ENCODE assay signal across 8 mouse cellular contexts in the genomic region with DNA sequence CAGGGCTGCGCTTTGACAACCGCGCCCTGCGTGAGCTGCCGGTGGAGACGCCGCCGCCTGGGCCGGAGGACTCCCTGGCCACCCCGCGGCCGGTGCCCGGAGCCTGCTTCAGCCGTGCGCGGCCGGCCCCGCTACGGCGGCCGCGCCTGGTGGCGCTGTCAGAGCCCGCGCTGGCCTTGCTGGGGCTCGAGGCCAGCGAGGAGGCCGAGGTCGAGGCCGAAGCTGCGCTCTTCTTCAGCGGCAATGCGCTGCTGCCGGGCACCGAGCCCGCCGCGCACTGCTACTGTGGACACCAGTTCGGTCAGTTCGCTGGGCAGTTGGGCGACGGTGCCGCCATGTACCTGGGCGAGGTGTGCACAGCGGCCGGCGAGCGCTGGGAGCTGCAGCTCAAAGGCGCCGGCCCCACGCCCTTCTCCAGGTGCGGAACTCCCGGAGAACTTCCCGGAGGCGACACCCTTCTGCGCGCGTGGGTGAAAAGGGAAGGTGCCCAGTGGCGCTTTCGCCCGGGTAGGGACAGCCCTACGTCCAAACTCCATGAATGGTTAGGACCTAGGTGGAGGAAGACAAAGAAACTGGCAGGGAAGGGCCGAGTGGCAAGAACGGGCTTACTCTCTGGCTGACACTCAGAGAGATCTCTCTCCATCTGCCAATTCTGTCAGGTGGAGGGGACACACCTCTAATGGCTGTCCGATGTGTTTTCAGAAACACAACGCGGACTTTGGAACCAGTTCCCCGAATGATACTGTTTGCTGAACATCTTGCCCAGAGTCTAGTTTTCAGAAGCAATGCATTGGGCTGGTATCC. TPM values are rescaled to one million over a fixed set of nuclear protein-coding genes. Genes with fewer than 3 reads are reported as not detected.
DNase-seq lines count a peak whose midpoint lies in the region; ATAC-seq lines count a peak whose summit lies in the region.

No protein-coding gene starts in this region.

- peak; percentile 29 for DNase-seq in embryo, embryonic 9.5 days (ENCODE audit: extremely low spot score)
- no peak for DNase-seq in embryo, embryonic 11 days
- peak; percentile 41 for DNase-seq in A20 (ENCODE audit: low read depth, low spot score)
- peak; percentile 55 to 58 for DNase-seq in cerebellum, postnatal 36 days
- DNase-seq in right cerebral cortex, adult 18-20 months = no peak

- peak; percentile 74 for ATAC-seq in hindbrain, embryonic 16.5 days
- ATAC-seq in liver, embryonic 12.5 days = peak; percentile 71
- ATAC-seq in neural tube, embryonic 14.5 days (ENCODE audit: low read depth) = peak; percentile 57

- WGBS in hindbrain, embryonic 16.5 days = 7% methylated on average over 37 of the region's 68 CpGs
- WGBS in liver, embryonic 12.5 days (ENCODE audit: insufficient replicate concordance) = 2% methylated on average over 67 of the region's 68 CpGs
- WGBS in neural tube, embryonic 14.5 days = 3% methylated on average over 68 of the region's 68 CpGs

- H3K4me1 ChIP-seq in hindbrain, embryonic 16.5 days (ENCODE audit: control insufficient read depth, insufficient read depth, low read depth, low read length) = peaks cover 15% of the 10 kb centered on the region
- H3K4me1 ChIP-seq in liver, embryonic 12.5 days = peaks cover 25% of the 10 kb centered on the region
- H3K4me1 ChIP-seq in neural tube, embryonic 14.5 days (ENCODE audit: control insufficient read depth, insufficient read depth, low read length) = peaks cover 16% of the 10 kb centered on the region

- H3K9me3 ChIP-seq in hindbrain, embryonic 16.5 days (ENCODE audit: control insufficient read depth, low read length) = no peaks in the 10 kb centered on the region
- H3K9me3 ChIP-seq in liver, embryonic 12.5 days (replicated peaks) = no peaks in the 10 kb centered on the region
- H3K9me3 ChIP-seq in neural tube, embryonic 14.5 days (ENCODE audit: control insufficient read depth, low read length) = no peaks in the 10 kb centered on the region

- H3K9ac ChIP-seq in hindbrain, embryonic 16.5 days (ENCODE audit: low read depth, low read length) = peak overlapping the region; percentile 95
- peak overlapping the region; percentile 98 for H3K9ac ChIP-seq in liver, embryonic 12.5 days
- H3K9ac ChIP-seq in neural tube, embryonic 14.5 days (replicated peaks; ENCODE audit: low read depth, low read length) = peak overlapping the region; percentile 93

- H3K27ac ChIP-seq in hindbrain, embryonic 16.5 days (ENCODE audit: low read depth, low read length) = peak overlapping the region; percentile 72
- peak overlapping the region; percentile 83 for H3K27ac ChIP-seq in liver, embryonic 12.5 days
- peak overlapping the region; percentile 64 for H3K27ac ChIP-seq in neural tube, embryonic 14.5 days (ENCODE audit: low read depth, low read length)

- peaks cover 36% of the 10 kb centered on the region for H3K36me3 ChIP-seq in hindbrain, embryonic 16.5 days (ENCODE audit: control insufficient read depth, insufficient read depth, low read length)
- peaks cover 53% of the 10 kb centered on the region for H3K36me3 ChIP-seq in liver, embryonic 12.5 days
- H3K36me3 ChIP-seq in neural tube, embryonic 14.5 days (ENCODE audit: control insufficient read depth, insufficient read depth, low read length) = peaks cover 41% of the 10 kb centered on the region

- H3K27me3 ChIP-seq in hindbrain, embryonic 16.5 days (replicated peaks; ENCODE audit: control insufficient read depth, insufficient read depth, low read length) = no peaks in the 10 kb centered on the region
- H3K27me3 ChIP-seq in liver, embryonic 12.5 days (replicated peaks) = no peaks in the 10 kb centered on the region
- peaks cover 3% of the 10 kb centered on the region; the same call in 1 of the 2 replicates for H3K27me3 ChIP-seq in neural tube, embryonic 14.5 days (ENCODE audit: control insufficient read depth, insufficient read depth, low read length)

- H3K4me2 ChIP-seq in hindbrain, embryonic 16.5 days (ENCODE audit: low read length) = peak overlapping the region; percentile 96
- peak overlapping the region; percentile 99 for H3K4me2 ChIP-seq in liver, embryonic 12.5 days
- H3K4me2 ChIP-seq in neural tube, embryonic 14.5 days (ENCODE audit: low read depth, low read length) = peak overlapping the region; percentile 96

- peak overlapping the region; percentile 96 for H3K4me3 ChIP-seq in hindbrain, embryonic 16.5 days (ENCODE audit: low read length)
- peak overlapping the region; percentile 99 for H3K4me3 ChIP-seq in liver, embryonic 12.5 days
- peak overlapping the region; percentile 99 for H3K4me3 ChIP-seq in neural tube, embryonic 14.5 days (ENCODE audit: low read depth, low read length)

RNA-seq across cellular contexts. Expression of a gene that starts 0.6 kb away (rescaled TPM):
- 16.4 and 17.9 TPM in 2 replicates for polyA plus RNA-seq in hindbrain, embryonic 16.5 days (2015; fragmentation: Nextera tagmentation; extraction: Ambion mirVana)
- polyA plus RNA-seq in liver, embryonic 12.5 days (2016; fragmentation: Nextera tagmentation; extraction: Ambion mirVana) = 11.6 and 12.8 TPM in 2 replicates
- 21.4 and 23.9 TPM in 2 replicates for polyA plus RNA-seq in neural tube, embryonic 14.5 days (2014; fragmentation: Nextera tagmentation; extraction: Ambion mirVana)

RNA-seq across cellular contexts. Expression of a gene that starts 14.5 kb away (rescaled TPM):
- polyA plus RNA-seq in hindbrain, embryonic 16.5 days (2015; fragmentation: Nextera tagmentation; extraction: Ambion mirVana) = 39.2 and 39.5 TPM in 2 replicates
- 18.4 and 22.9 TPM in 2 replicates for polyA plus RNA-seq in liver, embryonic 12.5 days (2016; fragmentation: Nextera tagmentation; extraction: Ambion mirVana)
- polyA plus RNA-seq in neural tube, embryonic 14.5 days (2014; fragmentation: Nextera tagmentation; extraction: Ambion mirVana) = 36.4 and 38.5 TPM in 2 replicates

RNA-seq across cellular contexts. Expression of a gene that starts 29.9 kb away (rescaled TPM):
- polyA plus RNA-seq in hindbrain, embryonic 16.5 days (2015; fragmentation: Nextera tagmentation; extraction: Ambion mirVana) = 9.5 and 11.9 TPM in 2 replicates
- 0.04 TPM in 1 of 2 replicates, not detected in the other for polyA plus RNA-seq in liver, embryonic 12.5 days (2016; fragmentation: Nextera tagmentation; extraction: Ambion mirVana)
- 6.4 and 8.0 TPM in 2 replicates for polyA plus RNA-seq in neural tube, embryonic 14.5 days (2014; fragmentation: Nextera tagmentation; extraction: Ambion mirVana)

RNA-seq across cellular contexts. Expression of a gene that starts 33.5 kb away (rescaled TPM):
- polyA plus RNA-seq in hindbrain, embryonic 16.5 days (2015; fragmentation: Nextera tagmentation; extraction: Ambion mirVana) = 15.2 and 16.4 TPM in 2 replicates
- polyA plus RNA-seq in liver, embryonic 12.5 days (2016; fragmentation: Nextera tagmentation; extraction: Ambion mirVana) = 11.8 and 12.7 TPM in 2 replicates
- 18.3 and 21.4 TPM in 2 replicates for polyA plus RNA-seq in neural tube, embryonic 14.5 days (2014; fragmentation: Nextera tagmentation; extraction: Ambion mirVana)

RNA-seq across cellular contexts. Expression of a gene that starts 39.0 kb away (rescaled TPM):
- polyA plus RNA-seq in hindbrain, embryonic 16.5 days (2015; fragmentation: Nextera tagmentation; extraction: Ambion mirVana) = 27.3 and 29.2 TPM in 2 replicates
- polyA plus RNA-seq in liver, embryonic 12.5 days (2016; fragmentation: Nextera tagmentation; extraction: Ambion mirVana) = 12.8 and 15.3 TPM in 2 replicates
- 22.1 and 24.9 TPM in 2 replicates for polyA plus RNA-seq in neural tube, embryonic 14.5 days (2014; fragmentation: Nextera tagmentation; extraction: Ambion mirVana)

Comparison
In these comparisons a context has a peak if more than half of its experiments do, and no peak if none do; other contexts are left out.
1. DNase-seq: peak in embryo, embryonic 9.5 days (single experiment), A20 (single experiment) and cerebellum, postnatal 36 days (2 of 2); none in embryo, embryonic 11 days (single experiment) and right cerebral cortex, adult 18-20 months (single experiment).
2. Peak in every context shown above with its lines, with median percentiles within 50 percentile points of each other: ATAC-seq, H3K27ac ChIP-seq, H3K4me2 ChIP-seq, H3K4me3 ChIP-seq and H3K9ac ChIP-seq.